Mouse (Mus musculus) myocyte (in vitro differentiated cells): ENCODE measurements around the gene Aebp2.

Experiments
- POLR2A ChIP-seq: IDR thresholded peaks from one replicate; pipeline ENCODE4 v1.6.1; 2011; ENCODE audit warnings: low read depth, mild to moderate bottlenecking, control low read depth, moderate library complexity; ENCODE audit not compliant: insufficient read length
- TCF12 ChIP-seq: IDR thresholded peaks from one replicate; pipeline ENCODE4 v1.6.1; 2011; ENCODE audit warnings: mild to moderate bottlenecking, control low read depth; ENCODE audit not compliant: poor library complexity, insufficient read depth, severe bottlenecking
- USF1 ChIP-seq: IDR thresholded peaks from one replicate; pipeline ENCODE4 v1.6.1; 2011; ENCODE audit warnings: low read depth, mild to moderate bottlenecking, control low read depth, moderate library complexity

DNA sequence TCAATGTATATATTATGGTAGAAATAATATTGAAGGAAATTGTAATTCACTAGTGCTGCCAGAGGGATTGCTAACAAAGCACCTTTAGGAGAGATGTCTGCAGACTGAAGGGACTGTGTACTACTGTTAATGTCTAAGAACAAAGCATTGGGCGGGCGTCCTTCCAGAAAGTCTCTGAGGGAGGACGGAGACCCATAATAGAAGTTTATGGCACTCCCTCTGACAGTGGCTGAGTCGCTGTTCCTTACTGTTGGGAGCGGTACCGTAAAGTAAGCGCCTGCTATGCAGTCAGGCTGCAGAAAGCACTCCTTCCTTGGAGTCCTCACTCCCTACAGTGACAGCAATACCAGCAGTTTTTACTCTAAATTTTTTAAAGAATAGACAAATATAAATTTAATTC lies 29.5 kb downstream of the Aebp2 start:
- TF ChIP-seq TCF12 (no peak), POLR2A (no peak), USF1 (no peak)
